Mouse (Mus musculus): ENCODE measurements at regions not wholly inside any gene's neighbourhood (a gene's known extent, or its start where the extent isn't known, plus 50 kb on each side); places are given as distances from the start of the nearest gene placed in this dataset.

DNA sequence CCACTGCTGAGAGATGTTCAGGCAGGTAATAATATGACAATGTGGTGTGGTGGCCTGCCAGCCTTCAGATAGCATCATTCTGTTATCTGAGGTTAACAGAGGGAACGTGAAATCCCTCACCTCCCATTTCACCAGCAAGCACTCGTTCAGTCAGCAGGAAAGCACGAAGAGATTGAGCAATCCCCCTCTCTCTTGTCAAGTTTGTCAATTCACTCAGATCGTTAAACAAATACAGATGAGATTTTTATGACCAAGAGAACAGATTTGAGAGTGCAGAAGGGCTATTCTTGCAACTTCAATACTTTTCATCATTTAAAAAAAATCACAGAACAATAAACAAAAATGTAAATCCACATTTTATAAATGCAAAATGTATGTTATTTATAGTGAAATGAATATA is 380.9 kb upstream of the Mctp2 start:
- no peak for TF ChIP-seq POLR2A (IDR thresholded peaks at IDR 0.05; ENCODE audit: control insufficient read depth in 1 of 2, insufficient read depth in 1 of 2, low read depth in 1 of 2, low read length in 2 of 2, poor library complexity in 1 of 2)
- TF ChIP-seq MAZ (IDR thresholded peaks at IDR 0.05; ENCODE audit: low read depth, low read length) = no peak
- no peak for TF ChIP-seq CTCF (IDR thresholded peaks at IDR 0.05 in 2 of 3, conservative IDR thresholded peaks at IDR 0.05 in 1 of 3; ENCODE audit: control insufficient read depth in 1 of 3, insufficient read depth in 1 of 3, low read depth in 2 of 3, low read length in 3 of 3, poor library complexity in 1 of 3, severe bottlenecking in 1 of 3)
- no peak for TF ChIP-seq ETS1 (IDR thresholded peaks at IDR 0.05; ENCODE audit: low read depth, low read length)
- no peak for TF ChIP-seq USF1 (IDR thresholded peaks at IDR 0.05; ENCODE audit: low read depth, low read length)
- TF ChIP-seq CHD1 (IDR thresholded peaks at IDR 0.05; ENCODE audit: low read depth, low read length) = no peak
- TF ChIP-seq SMC3 (IDR thresholded peaks at IDR 0.05; ENCODE audit: low read depth, low read length) = no peak
- no peak for TF ChIP-seq RCOR1 (IDR thresholded peaks at IDR 0.05; ENCODE audit: low read depth, low read length)
- no peak for TF ChIP-seq E2F4 (IDR thresholded peaks at IDR 0.05; ENCODE audit: borderline replicate concordance, low read depth, low read length)

Data from MEL (cell line).